Mouse (Mus musculus): ENCODE data around the gene Ccdc57. TPM values are rescaled to one million over a fixed set of nuclear protein-coding genes. Genes with fewer than 3 reads are reported as not detected.

The Ccdc57 gene
- polyA plus RNA-seq, 1 experiment from 2014 or later = 4.8 TPM

DNA sequence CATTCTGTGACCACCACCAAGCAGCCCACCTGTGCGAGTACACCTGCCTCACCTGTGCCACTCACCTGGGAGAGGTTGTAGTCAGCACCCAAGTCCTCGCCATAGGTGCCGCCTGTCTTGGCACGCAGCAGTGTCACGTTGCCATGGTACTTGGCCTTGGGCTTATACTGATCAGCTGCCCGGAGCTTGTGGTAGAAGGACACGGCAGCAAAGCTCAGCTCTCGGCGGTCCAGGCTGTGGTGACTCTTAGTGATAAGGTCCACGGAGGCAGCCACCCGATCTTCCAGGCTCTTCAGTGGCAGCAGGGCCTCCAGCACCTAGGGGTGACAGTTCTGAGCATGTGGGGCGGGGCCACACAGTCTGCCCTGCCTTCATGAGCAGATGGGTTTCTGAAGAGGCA, 124.7 kb downstream of the Ccdc57 start:
- H3K4me1 ChIP-seq (ENCODE audit: control insufficient read depth in 2 of 2, insufficient read depth in 2 of 2, low read length in 2 of 2) = no peaks in the 10 kb centered on the region
- no peaks in the 10 kb centered on the region for H3K9me3 ChIP-seq (ENCODE audit: control insufficient read depth, low read length)
- WGBS = 80% methylated on average over 12 of the region's 12 CpGs
- no peak overlapping the region for H3K4me2 ChIP-seq (ENCODE audit: low read length)
- no peak overlapping the region for H3K9ac ChIP-seq (ENCODE audit: low read length)
- H3K27ac ChIP-seq (replicated peaks in 1 of 2; ENCODE audit: control insufficient read depth in 1 of 2, insufficient read depth in 1 of 2, low read depth in 2 of 2, low read length in 2 of 2) = no peak overlapping the region
- no peaks in the 10 kb centered on the region for H3K27me3 ChIP-seq (ENCODE audit: control insufficient read depth, insufficient read depth, low read length)
- no peak for ATAC-seq (ENCODE audit: insufficient number of reproducible peaks, insufficient read depth, low FRiP score, low read depth)
- H3K4me3 ChIP-seq (ENCODE audit: control insufficient read depth in 1 of 2, insufficient read depth in 1 of 2, low read depth in 1 of 2, low read length in 2 of 2) = no peak overlapping the region
- H3K36me3 ChIP-seq (ENCODE audit: control insufficient read depth, insufficient read depth, low read length) = peaks cover 78% of the 10 kb centered on the region

GRCm38 (mm10) chr11:120805375-120806298, 127.0 kb downstream of the Ccdc57 start:
- no peaks in the 10 kb centered on the region for H3K4me1 ChIP-seq (ENCODE audit: control insufficient read depth in 2 of 2, insufficient read depth in 2 of 2, low read length in 2 of 2)
- H3K27ac ChIP-seq (replicated peaks in 1 of 2; ENCODE audit: control insufficient read depth in 1 of 2, insufficient read depth in 1 of 2, low read depth in 2 of 2, low read length in 2 of 2) = no peak overlapping the region
- no peak for ATAC-seq (ENCODE audit: insufficient number of reproducible peaks, insufficient read depth, low FRiP score, low read depth)
- H3K4me2 ChIP-seq (ENCODE audit: low read length) = no peak overlapping the region
- WGBS = 86% methylated on average over 7 of the region's 7 CpGs
- H3K36me3 ChIP-seq (ENCODE audit: control insufficient read depth, insufficient read depth, low read length) = peaks cover 54% of the 10 kb centered on the region
- H3K27me3 ChIP-seq (ENCODE audit: control insufficient read depth, insufficient read depth, low read length) = no peaks in the 10 kb centered on the region
- no peak overlapping the region for H3K9ac ChIP-seq (ENCODE audit: low read length)
- no peaks in the 10 kb centered on the region for H3K9me3 ChIP-seq (ENCODE audit: control insufficient read depth, low read length)
- H3K4me3 ChIP-seq (ENCODE audit: control insufficient read depth in 1 of 2, insufficient read depth in 1 of 2, low read depth in 1 of 2, low read length in 2 of 2) = no peak overlapping the region

DNA sequence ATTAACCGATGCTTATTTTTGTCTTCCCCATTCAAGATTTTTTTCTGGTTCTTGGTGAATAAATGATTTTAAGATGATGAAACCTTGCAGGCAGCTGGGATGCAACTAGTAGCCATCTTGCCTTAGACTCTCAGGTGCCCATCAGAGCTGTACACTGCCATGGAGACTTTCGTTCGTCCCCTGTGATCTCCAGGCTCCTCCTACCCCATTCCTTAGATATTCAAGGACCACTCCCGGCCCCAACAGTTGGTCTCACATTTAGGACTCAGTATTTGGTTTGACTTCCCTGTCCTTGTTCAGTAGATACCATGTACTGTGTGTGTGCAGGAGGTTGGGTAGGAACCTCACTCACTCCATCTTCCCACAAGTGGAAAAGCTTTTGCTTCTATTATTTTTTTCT, 127.9 kb downstream of the Ccdc57 start:
- Histone ChIP-seq H3K9me3 (ENCODE audit: control insufficient read depth, low read length) (no peaks in the 10 kb centered on the region), H3K27ac (replicated peaks in 1 of 2; ENCODE audit: control insufficient read depth in 1 of 2, insufficient read depth in 1 of 2, low read depth in 2 of 2, low read length in 2 of 2) (no peak overlapping the region), H3K27me3 (ENCODE audit: control insufficient read depth, insufficient read depth, low read length) (no peaks in the 10 kb centered on the region), H3K36me3 (ENCODE audit: control insufficient read depth, insufficient read depth, low read length) (peaks cover 46% of the 10 kb centered on the region), H3K4me2 (ENCODE audit: low read length) (no peak overlapping the region), H3K4me1 (ENCODE audit: control insufficient read depth in 2 of 2, insufficient read depth in 2 of 2, low read length in 2 of 2) (peaks cover 1 to 6% of the 10 kb centered on the region in 2 experiments), H3K4me3 (ENCODE audit: control insufficient read depth in 1 of 2, insufficient read depth in 1 of 2, low read depth in 1 of 2, low read length in 2 of 2) (no peak overlapping the region), H3K9ac (ENCODE audit: low read length) (no peak overlapping the region)
- WGBS = 49% methylated on average over 4 of the region's 4 CpGs
- no peak for ATAC-seq (ENCODE audit: insufficient number of reproducible peaks, insufficient read depth, low FRiP score, low read depth)

DNA sequence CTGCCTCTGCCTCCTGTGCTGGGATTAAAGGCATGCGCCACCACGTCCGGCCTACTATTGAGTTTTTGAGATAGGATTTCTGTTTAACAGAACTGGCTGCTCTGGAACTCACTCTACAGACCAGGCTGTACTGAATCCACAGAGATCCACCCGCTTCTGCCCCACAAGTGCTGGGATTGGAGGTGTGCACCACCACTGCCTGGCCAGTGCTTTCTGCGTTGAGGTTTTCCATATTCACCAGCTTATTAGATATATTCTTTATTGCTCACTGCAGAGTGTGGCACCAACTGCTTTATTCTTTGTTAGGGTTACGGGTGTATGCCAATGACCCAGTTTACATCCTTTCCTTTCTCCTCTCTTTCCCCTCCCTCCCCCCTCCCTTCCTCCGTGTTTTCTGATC, 128.4 kb downstream of the Ccdc57 start:
- Histone ChIP-seq H3K4me1 (ENCODE audit: control insufficient read depth in 2 of 2, insufficient read depth in 2 of 2, low read length in 2 of 2) (peaks cover 2 to 6% of the 10 kb centered on the region in 2 experiments), H3K9me3 (ENCODE audit: control insufficient read depth, low read length) (no peaks in the 10 kb centered on the region), H3K36me3 (ENCODE audit: control insufficient read depth, insufficient read depth, low read length) (peaks cover 41% of the 10 kb centered on the region), H3K27ac (replicated peaks in 1 of 2; ENCODE audit: control insufficient read depth in 1 of 2, insufficient read depth in 1 of 2, low read depth in 2 of 2, low read length in 2 of 2) (no peak overlapping the region), H3K9ac (ENCODE audit: low read length) (no peak overlapping the region), H3K4me2 (ENCODE audit: low read length) (no peak overlapping the region), H3K27me3 (ENCODE audit: control insufficient read depth, insufficient read depth, low read length) (no peaks in the 10 kb centered on the region), H3K4me3 (ENCODE audit: control insufficient read depth in 1 of 2, insufficient read depth in 1 of 2, low read depth in 1 of 2, low read length in 2 of 2) (no peak overlapping the region)
- WGBS = 76% methylated on average over 7 of the region's 7 CpGs
- ATAC-seq (ENCODE audit: insufficient number of reproducible peaks, insufficient read depth, low FRiP score, low read depth) = no peak

DNA sequence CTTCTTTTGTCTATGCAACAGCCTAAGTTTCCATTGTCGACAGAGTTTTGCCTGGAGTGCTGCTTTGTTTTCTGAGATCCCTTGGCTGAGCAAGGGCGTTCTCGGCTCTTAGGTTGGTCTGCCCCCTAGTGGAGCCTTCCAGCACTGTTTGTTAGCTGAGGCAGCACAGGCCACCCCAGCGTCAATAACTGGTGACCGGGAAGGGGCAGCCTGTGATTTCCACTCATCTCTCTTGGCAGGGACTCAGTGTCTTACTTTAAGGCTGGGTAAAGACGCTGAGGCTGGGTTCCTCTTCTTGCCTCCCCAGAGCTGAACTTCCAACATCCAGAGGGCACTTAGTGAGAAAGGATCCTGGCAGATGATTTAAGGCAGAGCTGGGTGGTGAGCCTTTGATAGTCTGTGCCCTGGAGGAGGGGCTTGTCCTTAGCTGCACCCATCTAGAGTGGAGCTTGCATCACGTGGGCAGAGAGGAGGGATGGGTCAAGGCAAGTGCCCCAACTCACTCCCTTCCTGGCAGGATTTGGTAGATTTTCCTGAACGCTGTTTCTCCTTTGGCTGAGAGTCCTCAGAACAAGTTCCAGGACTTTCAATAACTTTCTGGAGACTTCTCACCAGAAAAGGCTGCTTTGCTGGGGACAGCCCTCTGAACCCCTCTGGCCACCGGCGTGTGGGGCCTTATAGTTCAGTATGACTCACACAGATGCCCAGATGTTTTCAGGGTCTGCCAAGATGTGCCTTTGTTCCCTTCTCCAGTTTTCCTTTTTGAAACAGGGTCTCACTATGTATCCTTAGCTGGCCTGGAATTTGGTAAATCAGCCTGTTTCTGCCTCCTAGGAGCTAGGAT, 132.4 kb downstream of the Ccdc57 start:
- peaks cover under 1% of the 10 kb centered on the region; the same call in 1 of the 2 replicates for H3K36me3 ChIP-seq (ENCODE audit: control insufficient read depth, insufficient read depth, low read length)
- peak; percentile 62 for ATAC-seq (ENCODE audit: insufficient number of reproducible peaks, insufficient read depth, low FRiP score, low read depth)

GRCm38 (mm10) chr11:120799316-120799890, 133.3 kb downstream of the Ccdc57 start:
- Histone ChIP-seq H3K4me1 (ENCODE audit: control insufficient read depth in 2 of 2, insufficient read depth in 2 of 2, low read length in 2 of 2) (peaks cover 11 to 16% of the 10 kb centered on the region in 2 experiments), H3K9me3 (ENCODE audit: control insufficient read depth, low read length) (no peaks in the 10 kb centered on the region), H3K36me3 (ENCODE audit: control insufficient read depth, insufficient read depth, low read length) (peaks cover 2% of the 10 kb centered on the region; the same call in 1 of the 2 replicates), H3K27me3 (ENCODE audit: control insufficient read depth, insufficient read depth, low read length) (no peaks in the 10 kb centered on the region), H3K4me3 (ENCODE audit: control insufficient read depth in 1 of 2, insufficient read depth in 1 of 2, low read depth in 1 of 2, low read length in 2 of 2) (no peak overlapping the region), H3K9ac (ENCODE audit: low read length) (0 out of 2 replicates have a peak overlapping the region, but pooled peaks have one; percentile 8), H3K27ac (replicated peaks in 1 of 2; ENCODE audit: control insufficient read depth in 1 of 2, insufficient read depth in 1 of 2, low read depth in 2 of 2, low read length in 2 of 2) (peak overlapping the region in 1 of 2 experiments; percentile 36; a peak in 1 of 4 replicates), H3K4me2 (ENCODE audit: low read length) (no peak overlapping the region)
- ATAC-seq (ENCODE audit: insufficient number of reproducible peaks, insufficient read depth, low FRiP score, low read depth) = no peak
- 61% methylated on average over 6 of the region's 6 CpGs for WGBS

More for the DNA sequence above, 132.4 kb downstream of the Ccdc57 start:
- H3K27me3 ChIP-seq (ENCODE audit: control insufficient read depth, insufficient read depth, low read length) = no peaks in the 10 kb centered on the region
- H3K27ac ChIP-seq (replicated peaks in 1 of 2; ENCODE audit: control insufficient read depth in 1 of 2, insufficient read depth in 1 of 2, low read depth in 2 of 2, low read length in 2 of 2) = peak overlapping the region; percentile 36 to 43; a peak in 2 of 4 replicates
- H3K9me3 ChIP-seq (ENCODE audit: control insufficient read depth, low read length) = no peaks in the 10 kb centered on the region
- 9% methylated on average over 10 of the region's 10 CpGs for WGBS
- H3K9ac ChIP-seq (ENCODE audit: low read length) = peak overlapping the region; percentile 51; the same call in 1 of the 2 replicates
- peaks cover 9 to 11% of the 10 kb centered on the region in 2 experiments for H3K4me1 ChIP-seq (ENCODE audit: control insufficient read depth in 2 of 2, insufficient read depth in 2 of 2, low read length in 2 of 2)
- H3K4me2 ChIP-seq (ENCODE audit: low read length) = no peak overlapping the region
- no peak overlapping the region for H3K4me3 ChIP-seq (ENCODE audit: control insufficient read depth in 1 of 2, insufficient read depth in 1 of 2, low read depth in 1 of 2, low read length in 2 of 2)

GRCm38 (mm10) chr11:120798244-120798643, 134.4 kb downstream of the Ccdc57 start:
- 81% methylated on average over 3 of the region's 3 CpGs for WGBS
- no peak overlapping the region for H3K27ac ChIP-seq (replicated peaks in 1 of 2; ENCODE audit: control insufficient read depth in 1 of 2, insufficient read depth in 1 of 2, low read depth in 2 of 2, low read length in 2 of 2)
- H3K4me1 ChIP-seq (ENCODE audit: control insufficient read depth in 2 of 2, insufficient read depth in 2 of 2, low read length in 2 of 2) = peaks cover 11 to 16% of the 10 kb centered on the region in 2 experiments
- H3K9me3 ChIP-seq (ENCODE audit: control insufficient read depth, low read length) = no peaks in the 10 kb centered on the region
- H3K4me2 ChIP-seq (ENCODE audit: low read length) = no peak overlapping the region
- no peak overlapping the region for H3K4me3 ChIP-seq (ENCODE audit: control insufficient read depth in 1 of 2, insufficient read depth in 1 of 2, low read depth in 1 of 2, low read length in 2 of 2)
- H3K9ac ChIP-seq (ENCODE audit: low read length) = no peak overlapping the region
- peaks cover 14% of the 10 kb centered on the region for H3K36me3 ChIP-seq (ENCODE audit: control insufficient read depth, insufficient read depth, low read length)
- no peak for ATAC-seq (ENCODE audit: insufficient number of reproducible peaks, insufficient read depth, low FRiP score, low read depth)
- H3K27me3 ChIP-seq (ENCODE audit: control insufficient read depth, insufficient read depth, low read length) = no peaks in the 10 kb centered on the region
